Mouse (Mus musculus): ENCODE data around the gene Fgf12. TPM values are rescaled to one million over a fixed set of nuclear protein-coding genes. Genes with fewer than 3 reads are reported as not detected.

The Fgf12 gene
- polyA plus RNA-seq, 1 experiment = not detected

- Histone ChIP-seq H3K27me3 (ENCODE audit: control insufficient read depth, insufficient read depth, insufficient read length) (no peaks in the 10 kb centered on the region), H3K79me2 (ENCODE audit: control insufficient read depth, insufficient read depth) (no peaks in the 10 kb centered on the region), H3ac (ENCODE audit: control insufficient read depth, insufficient read length, low read depth) (no peak overlapping the region), H3K79me3 (ENCODE audit: low read depth) (no peaks in the 10 kb centered on the region), H3K36me3 (ENCODE audit: control insufficient read depth, insufficient read depth) (no peaks in the 10 kb centered on the region), H3K4me3 (ENCODE audit: insufficient read depth, poor library complexity, severe bottlenecking) (no peak overlapping the region)
- TF ChIP-seq MYOG (IDR thresholded peaks at IDR 0.05; ENCODE audit: control insufficient read depth, extremely low read depth, insufficient read length) (no peak), FOSL1 (IDR thresholded peaks at IDR 0.05; ENCODE audit: insufficient read depth, low read length, poor library complexity, severe bottlenecking) (no peak), CEBPB (IDR thresholded peaks at IDR 0.05; ENCODE audit: low read depth) (no peak), MYOD1 (IDR thresholded peaks at IDR 0.05; ENCODE audit: control insufficient read depth, insufficient read length, low read depth) (no peak), USF1 (IDR thresholded peaks at IDR 0.05; ENCODE audit: low read depth) (no peak), CTCF (IDR thresholded peaks at IDR 0.05; ENCODE audit: control insufficient read depth, insufficient read depth, insufficient read length) (no peak), MAX (IDR thresholded peaks at IDR 0.05) (no peak)
Observed at GRCm38 (mm10) chr16:28592466-28592865, 160.4 kb downstream of the Fgf12 start.

- H3K79me3 ChIP-seq (ENCODE audit: low read depth) = no peaks in the 10 kb centered on the region
Observed at GRCm38 (mm10) chr16:28591583-28591982, 161.3 kb downstream of the Fgf12 start.

GRCm38 (mm10) chr16:28572212-28572611 is 180.7 kb downstream of the Fgf12 start:
- H3K79me3 ChIP-seq (ENCODE audit: low read depth) = no peaks in the 10 kb centered on the region
- TF ChIP-seq USF1 (IDR thresholded peaks at IDR 0.05; ENCODE audit: low read depth) (no peak), MYOD1 (IDR thresholded peaks at IDR 0.05; ENCODE audit: control insufficient read depth, insufficient read length, low read depth) (no peak), CTCF (IDR thresholded peaks at IDR 0.05; ENCODE audit: control insufficient read depth, insufficient read depth, insufficient read length) (no peak), FOSL1 (IDR thresholded peaks at IDR 0.05; ENCODE audit: insufficient read depth, low read length, poor library complexity, severe bottlenecking) (no peak), MAX (IDR thresholded peaks at IDR 0.05) (no peak), CEBPB (IDR thresholded peaks at IDR 0.05; ENCODE audit: low read depth) (no peak), MYOG (IDR thresholded peaks at IDR 0.05; ENCODE audit: control insufficient read depth, extremely low read depth, insufficient read length) (no peak)
- no peak overlapping the region for H3K4me3 ChIP-seq (ENCODE audit: insufficient read depth, poor library complexity, severe bottlenecking)
- no peaks in the 10 kb centered on the region for H3K27me3 ChIP-seq (ENCODE audit: control insufficient read depth, insufficient read depth, insufficient read length)
- H3ac ChIP-seq (ENCODE audit: control insufficient read depth, insufficient read length, low read depth) = no peak overlapping the region
- H3K36me3 ChIP-seq (ENCODE audit: control insufficient read depth, insufficient read depth) = no peaks in the 10 kb centered on the region
- no peaks in the 10 kb centered on the region for H3K79me2 ChIP-seq (ENCODE audit: control insufficient read depth, insufficient read depth)

More at GRCm38 (mm10) chr16:28591583-28591982, 161.3 kb downstream of the Fgf12 start:
- H3K36me3 ChIP-seq (ENCODE audit: control insufficient read depth, insufficient read depth) = no peaks in the 10 kb centered on the region
- H3K27me3 ChIP-seq (ENCODE audit: control insufficient read depth, insufficient read depth, insufficient read length) = no peaks in the 10 kb centered on the region
- H3K79me2 ChIP-seq (ENCODE audit: control insufficient read depth, insufficient read depth) = no peaks in the 10 kb centered on the region
- TF ChIP-seq USF1 (IDR thresholded peaks at IDR 0.05; ENCODE audit: low read depth) = no peak
- TF ChIP-seq MYOD1 (IDR thresholded peaks at IDR 0.05; ENCODE audit: control insufficient read depth, insufficient read length, low read depth) = no peak
- TF ChIP-seq CTCF (IDR thresholded peaks at IDR 0.05; ENCODE audit: control insufficient read depth, insufficient read depth, insufficient read length) = no peak
- no peak for TF ChIP-seq CEBPB (IDR thresholded peaks at IDR 0.05; ENCODE audit: low read depth)
- TF ChIP-seq MYOG (IDR thresholded peaks at IDR 0.05; ENCODE audit: control insufficient read depth, extremely low read depth, insufficient read length) = no peak
- no peak for TF ChIP-seq MAX (IDR thresholded peaks at IDR 0.05)
- TF ChIP-seq FOSL1 (IDR thresholded peaks at IDR 0.05; ENCODE audit: insufficient read depth, low read length, poor library complexity, severe bottlenecking) = no peak
- no peak overlapping the region for H3K4me3 ChIP-seq (ENCODE audit: insufficient read depth, poor library complexity, severe bottlenecking)
- no peak overlapping the region for H3ac ChIP-seq (ENCODE audit: control insufficient read depth, insufficient read length, low read depth)

- H3K79me3 ChIP-seq (ENCODE audit: low read depth) = no peaks in the 10 kb centered on the region
- no peak for TF ChIP-seq CTCF (IDR thresholded peaks at IDR 0.05; ENCODE audit: control insufficient read depth, insufficient read depth, insufficient read length)
- TF ChIP-seq CEBPB (IDR thresholded peaks at IDR 0.05; ENCODE audit: low read depth) = no peak
- TF ChIP-seq MYOG (IDR thresholded peaks at IDR 0.05; ENCODE audit: control insufficient read depth, extremely low read depth, insufficient read length) = no peak
- TF ChIP-seq FOSL1 (IDR thresholded peaks at IDR 0.05; ENCODE audit: insufficient read depth, low read length, poor library complexity, severe bottlenecking) = no peak
- no peak for TF ChIP-seq USF1 (IDR thresholded peaks at IDR 0.05; ENCODE audit: low read depth)
- TF ChIP-seq MAX (IDR thresholded peaks at IDR 0.05) = no peak
- TF ChIP-seq MYOD1 (IDR thresholded peaks at IDR 0.05; ENCODE audit: control insufficient read depth, insufficient read length, low read depth) = no peak
- H3K4me3 ChIP-seq (ENCODE audit: insufficient read depth, poor library complexity, severe bottlenecking) = no peak overlapping the region
- no peaks in the 10 kb centered on the region for H3K79me2 ChIP-seq (ENCODE audit: control insufficient read depth, insufficient read depth)
- no peak overlapping the region for H3ac ChIP-seq (ENCODE audit: control insufficient read depth, insufficient read length, low read depth)
- H3K36me3 ChIP-seq (ENCODE audit: control insufficient read depth, insufficient read depth) = no peaks in the 10 kb centered on the region
- no peaks in the 10 kb centered on the region for H3K27me3 ChIP-seq (ENCODE audit: control insufficient read depth, insufficient read depth, insufficient read length)
Observed at GRCm38 (mm10) chr16:28564716-28565217, 188.1 kb downstream of the Fgf12 start.

GRCm38 (mm10) chr16:28564075-28564715 is 188.7 kb downstream of the Fgf12 start:
- H3K4me3 ChIP-seq (ENCODE audit: insufficient read depth, poor library complexity, severe bottlenecking) = no peak overlapping the region
- no peak overlapping the region for H3ac ChIP-seq (ENCODE audit: control insufficient read depth, insufficient read length, low read depth)
- no peaks in the 10 kb centered on the region for H3K27me3 ChIP-seq (ENCODE audit: control insufficient read depth, insufficient read depth, insufficient read length)
- H3K36me3 ChIP-seq (ENCODE audit: control insufficient read depth, insufficient read depth) = no peaks in the 10 kb centered on the region
- H3K79me2 ChIP-seq (ENCODE audit: control insufficient read depth, insufficient read depth) = no peaks in the 10 kb centered on the region
- TF ChIP-seq FOSL1 (IDR thresholded peaks at IDR 0.05; ENCODE audit: insufficient read depth, low read length, poor library complexity, severe bottlenecking) = no peak
- TF ChIP-seq MAX (IDR thresholded peaks at IDR 0.05) = no peak
- TF ChIP-seq USF1 (IDR thresholded peaks at IDR 0.05; ENCODE audit: low read depth) = no peak
- TF ChIP-seq CTCF (IDR thresholded peaks at IDR 0.05; ENCODE audit: control insufficient read depth, insufficient read depth, insufficient read length) = no peak
- TF ChIP-seq CEBPB (IDR thresholded peaks at IDR 0.05; ENCODE audit: low read depth) = no peak
- no peak for TF ChIP-seq MYOD1 (IDR thresholded peaks at IDR 0.05; ENCODE audit: control insufficient read depth, insufficient read length, low read depth)
- no peak for TF ChIP-seq MYOG (IDR thresholded peaks at IDR 0.05; ENCODE audit: control insufficient read depth, extremely low read depth, insufficient read length)
- no peaks in the 10 kb centered on the region for H3K79me3 ChIP-seq (ENCODE audit: low read depth)

All from C2C12 (cell line).